Mouse (Mus musculus) ovary, postnatal 36 days (tissue): ENCODE results near the gene Map2k1.

Source experiments
- DNase-seq: peaks from one replicate; pipeline ENCODE4 v3.0.0; 2022; ENCODE audit warnings: low spot score, mixed read lengths

The Map2k1 gene

GRCm38 (mm10) chr9:64249371-64249770, 4.1 kb downstream of the Map2k1 start:
- DNase-seq = no peak

GRCm38 (mm10) chr9:64242381-64242831, 11.0 kb downstream of the Map2k1 start:
- DNase-seq = no peak

- no peak for DNase-seq
These were observed 12.8 kb downstream of the Map2k1 start for GRCm38 (mm10) chr9:64240681-64241080.

- no peak for DNase-seq
These were observed 13.3 kb downstream of the Map2k1 start for GRCm38 (mm10) chr9:64240116-64240515.

GRCm38 (mm10) chr9:64236056-64236455, 17.4 kb downstream of the Map2k1 start:
- no peak for DNase-seq

- DNase-seq = no peak
These were observed 18.5 kb downstream of the Map2k1 start, which contains the start of gene Uchl4 for GRCm38 (mm10) chr9:64234768-64235435. Uchl4 (plus strand) TSS chr9:64235201.

GRCm38 (mm10) chr9:64233656-64234055, 19.8 kb downstream of the Map2k1 start:
- no peak for DNase-seq

GRCm38 (mm10) chr9:64232257-64232957, 21.0 kb downstream of the Map2k1 start:
- DNase-seq = no peak

GRCm38 (mm10) chr9:64231674-64232073, 21.8 kb downstream of the Map2k1 start:
- DNase-seq = no peak

GRCm38 (mm10) chr9:64231171-64231570, 22.3 kb downstream of the Map2k1 start:
- DNase-seq = no peak

- DNase-seq = no peak
These were observed 24.5 kb downstream of the Map2k1 start for GRCm38 (mm10) chr9:64228972-64229371.

- DNase-seq = no peak
These were observed 25.7 kb downstream of the Map2k1 start for GRCm38 (mm10) chr9:64227736-64228135.

- no peak for DNase-seq
These were observed 27.6 kb downstream of the Map2k1 start for GRCm38 (mm10) chr9:64225805-64226204.

GRCm38 (mm10) chr9:64222098-64222497, 31.3 kb downstream of the Map2k1 start:
- DNase-seq = no peak

GRCm38 (mm10) chr9:64221480-64221879, 32.0 kb downstream of the Map2k1 start:
- DNase-seq = no peak

GRCm38 (mm10) chr9:64220603-64221002, 32.8 kb downstream of the Map2k1 start:
- DNase-seq = no peak

GRCm38 (mm10) chr9:64219772-64220420, 33.5 kb downstream of the Map2k1 start:
- no peak for DNase-seq

GRCm38 (mm10) chr9:64219305-64219704, 34.1 kb downstream of the Map2k1 start:
- DNase-seq = no peak

GRCm38 (mm10) chr9:64217887-64218286, 35.5 kb downstream of the Map2k1 start:
- no peak for DNase-seq

- DNase-seq = no peak
These were observed 36.8 kb downstream of the Map2k1 start for GRCm38 (mm10) chr9:64216641-64217040.

- no peak for DNase-seq
These were observed 37.3 kb downstream of the Map2k1 start for GRCm38 (mm10) chr9:64216090-64216489.

- no peak for DNase-seq
These were observed 39.0 kb downstream of the Map2k1 start for GRCm38 (mm10) chr9:64214452-64214851.

GRCm38 (mm10) chr9:64207509-64208084, 45.8 kb downstream of the Map2k1 start:
- DNase-seq = no peak
